Mouse (Mus musculus) subcutaneous adipose tissue, adult 2 months (tissue): ENCODE measurements around the gene Snrpd2. TPM values are rescaled to one million over a fixed set of nuclear protein-coding genes. Genes with fewer than 3 reads are reported as not detected.

Experiments
- polyA plus RNA-seq: library from polyadenylated mRNA; depleted of rRNA; stranded (reverse); fragments of >200 nt; gene quantifications from 2 replicates; pipeline ENCODE4 v1.2.3, GENCODE M21; 2012; ENCODE audit warnings: low replicate concordance; rRNA removed

Snrpd2 gene
- 26.1 and 39.9 TPM in 2 replicates for polyA plus RNA-seq

GRCm38 (mm10) chr7:19149626-19150025 lies at the start of gene Snrpd2:
TSS of gene Snrpd2 (plus strand) at chr7:19149722.

GRCm38 (mm10) chr7:19118028-19118771 lies 31.3 kb upstream of the Snrpd2 start, which contains the start of gene Gm4969:
TSS of gene Gm4969 (minus strand) at chr7:19118368.

GRCm38 (mm10) chr7:19119631-19120429 lies 29.7 kb upstream of the Snrpd2 start, which contains the start of gene Fbxo46:
TSS of gene Fbxo46 (plus strand) at chr7:19119859.

GRCm38 (mm10) chr7:19148875-19149541 lies 514 bp upstream of the Snrpd2 start, which contains the start of gene Qpctl:
TSS of gene Qpctl (minus strand) at chr7:19149291.

GRCm38 (mm10) chr7:19165656-19166423 lies 16.3 kb downstream of the Snrpd2 start, which contains the start of gene Gipr:
TSS of gene Gipr (minus strand) at chr7:19166127.

GRCm38 (mm10) chr7:19175708-19176515 lies 26.4 kb downstream of the Snrpd2 start, which contains the start of gene Eml2:
TSS of gene Eml2 (plus strand) at chr7:19176421.

Other genes with a start within 250 kb of the Snrpd2 start
- 20.3 and 25.2 TPM in 2 replicates for gene Ccdc61, start 239.3 kb upstream of the Snrpd2 start, polyA plus RNA-seq
- gene Nova2, start 223.8 kb upstream of the Snrpd2 start, polyA plus RNA-seq = 1.6 and 2.5 TPM in 2 replicates
- 0.26 TPM in 1 of 2 replicates, not detected in the other for gene Nanos2, start 162.3 kb upstream of the Snrpd2 start, polyA plus RNA-seq
- gene Mypop, start 158.5 kb upstream of the Snrpd2 start, polyA plus RNA-seq = 5.2 and 17.4 TPM in 2 replicates
- 16.7 and 38.8 TPM in 2 replicates for gene Irf2bp1, start 145.7 kb upstream of the Snrpd2 start, polyA plus RNA-seq
- gene Foxa3, start 126.2 kb upstream of the Snrpd2 start, polyA plus RNA-seq = not detected in 2 replicates
- gene Sympk, start 125.3 kb upstream of the Snrpd2 start, polyA plus RNA-seq = 66.1 and 105 TPM in 2 replicates
- not detected in 2 replicates for gene Rsph6a, start 95.0 kb upstream of the Snrpd2 start, polyA plus RNA-seq
- gene Dmwd, start 73.5 kb upstream of the Snrpd2 start, polyA plus RNA-seq = 83.2 and 111 TPM in 2 replicates
- 388 and 705 TPM in 2 replicates for gene Dmpk, start 65.9 kb upstream of the Snrpd2 start, polyA plus RNA-seq
- 32.7 and 78.4 TPM in 2 replicates for gene Six5, start 55.1 kb upstream of the Snrpd2 start, polyA plus RNA-seq
- 0.21 and 0.55 TPM in 2 replicates for gene Gm4969, start 31.4 kb upstream of the Snrpd2 start, polyA plus RNA-seq
- 7.9 and 11.0 TPM in 2 replicates for gene Fbxo46, start 29.9 kb upstream of the Snrpd2 start, polyA plus RNA-seq
- gene Qpctl, start 431 bp upstream of the Snrpd2 start, polyA plus RNA-seq = 16.7 and 25.1 TPM in 2 replicates
- 3.3 and 14.7 TPM in 2 replicates for gene Gipr, start 16.4 kb downstream of the Snrpd2 start, polyA plus RNA-seq
- gene Eml2, start 26.7 kb downstream of the Snrpd2 start, polyA plus RNA-seq = 34.2 and 47.4 TPM in 2 replicates
- gene Gpr4, start 62.8 kb downstream of the Snrpd2 start, polyA plus RNA-seq = 21.2 and 40.9 TPM in 2 replicates
- gene Opa3, start 78.6 kb downstream of the Snrpd2 start, polyA plus RNA-seq = 43.4 and 43.9 TPM in 2 replicates
- 104 and 192 TPM in 2 replicates for gene Vasp, start 122.1 kb downstream of the Snrpd2 start, polyA plus RNA-seq
- gene Ppm1n, start 130.3 kb downstream of the Snrpd2 start, polyA plus RNA-seq = 0.20 TPM in 1 of 2 replicates, not detected in the other
- gene Rtn2, start 132.9 kb downstream of the Snrpd2 start, polyA plus RNA-seq = 59.4 and 168 TPM in 2 replicates
- 0.85 and 1.2 TPM in 2 replicates for gene Fosb, start 160.3 kb downstream of the Snrpd2 start, polyA plus RNA-seq
- 66.5 and 93.4 TPM in 2 replicates for gene Ercc1, start 195.1 kb downstream of the Snrpd2 start, polyA plus RNA-seq
- gene Cd3eap, start 209.8 kb downstream of the Snrpd2 start, polyA plus RNA-seq = 5.2 and 9.0 TPM in 2 replicates
- gene Ppp1r13l, start 210.0 kb downstream of the Snrpd2 start, polyA plus RNA-seq = 14.0 and 14.9 TPM in 2 replicates
- 36.5 and 70.7 TPM in 2 replicates for gene Ercc2, start 232.3 kb downstream of the Snrpd2 start, polyA plus RNA-seq